Mouse (Mus musculus) heart, adult 2 months (tissue): ENCODE data around the gene Col24a1.

ENCODE experiments used
- CTCF ChIP-seq: fragments of 200-600 bp; IDR thresholded peaks from 2 replicates; pipeline ENCODE4 v1.8.1; 2022; ENCODE audit warnings: antibody characterized with exemption, mild to moderate bottlenecking, moderate library complexity
- EP300 ChIP-seq: fragments of 200-500 bp; IDR thresholded peaks from 2 replicates; pipeline ENCODE4 v1.6.1; 2011; ENCODE audit warnings: low read depth, low read length, control low read depth; ENCODE audit not compliant: insufficient read depth
- POLR2A ChIP-seq: fragments of 200-500 bp; IDR thresholded peaks from 2 replicates; pipeline ENCODE4 v1.6.1; 2011; ENCODE audit warnings: mild to moderate bottlenecking, low read depth, low read length, control low read depth; ENCODE audit not compliant: insufficient read depth

DNA sequence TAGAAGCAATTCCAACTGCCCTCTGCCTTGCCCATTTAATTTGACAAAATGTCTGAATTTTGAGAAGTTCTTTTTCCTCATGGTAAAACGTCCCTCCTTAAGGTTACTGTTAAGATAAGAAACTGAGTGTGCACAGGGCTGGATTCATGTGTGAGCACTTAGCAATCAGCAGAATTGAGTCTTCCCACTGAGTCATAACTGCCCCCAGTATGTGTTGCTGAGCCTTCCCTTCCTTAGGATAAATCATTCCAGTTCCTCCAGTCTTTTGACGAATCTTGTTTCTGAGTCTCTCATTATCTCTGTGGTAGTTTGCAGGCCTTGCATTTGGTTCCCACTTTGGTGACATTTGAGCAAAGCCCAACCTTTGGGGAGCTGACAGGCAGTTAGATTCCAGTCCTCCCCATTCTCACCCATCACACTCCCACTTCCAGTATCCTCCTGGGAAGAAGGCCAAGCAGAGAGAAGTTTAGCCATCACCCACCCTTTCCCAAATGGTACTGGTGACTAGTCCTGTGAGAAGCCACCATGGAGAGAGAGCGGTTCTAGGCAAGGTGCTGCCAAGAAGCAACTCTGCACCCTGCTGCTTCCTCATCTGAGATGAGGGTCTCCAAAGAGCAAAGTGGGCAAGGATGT, 37.4 kb upstream of the Col24a1 start:
- TF ChIP-seq POLR2A (no peak), CTCF (no peak), EP300 (no peak)
